Mouse (Mus musculus): ENCODE results near the gene Tiam2.

- TF ChIP-seq CTCF (IDR thresholded peaks at IDR 0.05; ENCODE audit: insufficient read depth, low read length) (no peak), POLR2A (IDR thresholded peaks at IDR 0.05; ENCODE audit: borderline replicate concordance, extremely low read depth, low read depth, low read length) (no peak)
These were observed 90.0 kb downstream of the Tiam2 start for GRCm38 (mm10) chr17:3416401-3416800.
